Mouse (Mus musculus) hindbrain, embryonic 16.5 days (tissue): ENCODE measurements around the gene Srsf9. TPM values are rescaled to one million over a fixed set of nuclear protein-coding genes. Genes with fewer than 3 reads are reported as not detected.

ENCODE experiments used
- ATAC-seq: fragments of 200-750 bp; cut with Nextera tagmentation; 2 replicates; pipeline ENCODE4 v1.8.0; 2017; ENCODE audit warnings: moderate TSS enrichment, moderate library complexity
- H3K27ac ChIP-seq: fragments of 300-500 bp; sonication (generic); 2 replicates; pipeline ENCODE4 v1.5.1; 2014; ENCODE audit warnings: low read depth, mild to moderate bottlenecking, control low read depth, low read length, moderate library complexity
- H3K27me3 ChIP-seq: fragments of 300-500 bp; sonication (generic); replicated peaks from 2 replicates; pipeline ENCODE4 v1.6.1; 2014; ENCODE audit warnings: low read length; ENCODE audit not compliant: control insufficient read depth, insufficient read depth
- H3K36me3 ChIP-seq: fragments of 300-500 bp; sonication (generic); 2 replicates; pipeline ENCODE4 v1.6.1; 2014; ENCODE audit warnings: mild to moderate bottlenecking, low read length, moderate library complexity, mixed read lengths; ENCODE audit not compliant: control insufficient read depth, insufficient read depth
- H3K4me1 ChIP-seq: fragments of 300-500 bp; sonication (generic); 2 replicates; pipeline ENCODE4 v1.6.1; 2014; ENCODE audit warnings: low read depth, low read length; ENCODE audit not compliant: control insufficient read depth, insufficient read depth
- H3K4me2 ChIP-seq: fragments of 300-500 bp; sonication (generic); 2 replicates; pipeline ENCODE4 v1.6.1; 2014; ENCODE audit warnings: mild to moderate bottlenecking, low read length, control low read depth, moderate library complexity
- H3K4me3 ChIP-seq: fragments of 300-500 bp; sonication (generic); 2 replicates; pipeline ENCODE4 v1.5.1; 2014; ENCODE audit warnings: mild to moderate bottlenecking, low read length, control low read depth, moderate library complexity
- H3K9ac ChIP-seq: fragments of 300-500 bp; sonication (generic); 2 replicates; pipeline ENCODE4 v1.6.1; 2014; ENCODE audit warnings: low read depth, mild to moderate bottlenecking, control low read depth, low read length, moderate library complexity
- H3K9me3 ChIP-seq: fragments of 300-500 bp; sonication (generic); 2 replicates; pipeline ENCODE4 v1.6.1; 2014; ENCODE audit warnings: mild to moderate bottlenecking, low read length, moderate library complexity; ENCODE audit not compliant: control insufficient read depth
- WGBS: fragments of 180-500 bp; shearing (Covaris S2); extraction: QIAGEN DNeasy Blood & Tissue Kit; methylation state at CpG from one replicate; pipeline ENCODE4 v1.1.7; 2014; 5-methylcytosine and 5-hydroxymethylcytosine counted together
- polyA plus RNA-seq: library from polyadenylated mRNA; unstranded; fragments of >200 nt; fragmentation: Nextera tagmentation; extraction: Ambion mirVana; gene quantifications from 2 replicates; pipeline ENCODE4 v1.2.1, GENCODE M21; 2015

The Srsf9 gene
- polyA plus RNA-seq = 105 and 128 TPM in 2 replicates

DNA sequence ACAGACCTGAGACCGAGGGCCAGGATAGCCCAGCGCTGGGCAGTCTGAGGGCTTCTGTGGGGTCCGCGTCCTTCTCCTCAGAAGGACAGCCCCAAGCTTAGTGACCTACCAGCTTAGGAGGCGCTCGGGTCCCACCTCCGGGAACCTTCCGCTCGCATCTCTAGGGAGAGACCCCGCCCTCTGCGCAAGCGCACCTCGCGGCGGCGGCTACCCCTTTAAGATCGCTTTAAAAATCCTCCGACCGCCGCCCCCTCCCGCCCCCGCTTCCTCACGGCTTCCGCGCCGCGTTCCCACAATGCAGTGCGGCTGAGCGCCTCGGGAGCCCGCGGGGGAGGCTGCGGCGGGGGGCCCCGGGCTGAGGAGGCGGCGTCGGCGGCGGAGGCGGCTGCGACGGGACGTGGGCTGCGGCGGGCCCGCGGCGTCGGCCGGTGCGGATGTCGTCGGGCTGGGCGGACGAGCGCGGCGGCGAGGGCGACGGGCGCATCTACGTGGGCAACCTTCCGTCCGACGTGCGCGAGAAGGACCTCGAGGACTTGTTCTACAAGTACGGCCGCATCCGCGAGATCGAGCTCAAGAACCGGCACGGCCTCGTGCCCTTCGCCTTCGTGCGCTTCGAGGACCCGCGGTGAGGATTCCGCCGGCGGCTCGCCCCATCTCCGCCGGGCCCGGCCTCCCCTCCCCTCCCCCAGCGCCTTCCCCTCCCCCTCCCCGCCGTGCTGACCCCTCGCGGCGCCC is at the start of gene Srsf9:
Gene Srsf9 (plus strand): TSS at position 303 of the 735 bp plus-strand sequence.
- peak; percentile 92 for ATAC-seq
- Histone ChIP-seq H3K9ac (peak within 1 kb of the TSS; percentile 87), H3K9me3 (no peaks in the 10 kb centered on the region), H3K4me3 (peak within 1 kb of the TSS; percentile 83), H3K4me1 (peaks cover 20% of the 10 kb centered on the region), H3K27ac (peak within 1 kb of the TSS; percentile 88), H3K4me2 (peak within 1 kb of the TSS; percentile 86), H3K27me3 (no peaks in the 10 kb centered on the region), H3K36me3 (peaks cover 11% of the 10 kb centered on the region)
- under 1% methylated on average over 73 of the region's 97 CpGs for WGBS

DNA sequence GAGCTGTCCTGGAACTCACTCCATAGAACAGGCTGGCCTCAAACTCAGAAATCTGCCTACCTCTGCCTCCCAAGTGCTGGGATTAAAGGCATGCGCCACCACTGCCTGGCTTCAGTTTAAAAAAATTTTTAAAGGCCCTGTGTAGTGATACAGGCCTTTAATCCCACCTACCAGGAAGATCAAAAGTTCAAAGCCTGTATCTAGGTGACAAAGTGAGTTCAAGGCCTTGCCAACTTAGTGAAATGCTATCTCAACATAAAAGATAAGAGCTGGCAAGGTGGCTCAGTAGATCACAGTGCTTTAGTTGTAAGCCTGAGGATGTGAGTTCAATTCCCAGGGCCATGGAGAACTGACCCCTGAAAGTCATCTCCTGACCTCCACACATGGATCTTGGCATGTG is 48.9 kb upstream of the Srsf9 start:
- Histone ChIP-seq H3K36me3 (no peaks in the 10 kb centered on the region), H3K9ac (no peak overlapping the region), H3K27me3 (no peaks in the 10 kb centered on the region), H3K4me1 (peaks cover 10% of the 10 kb centered on the region), H3K4me2 (no peak overlapping the region), H3K9me3 (no peaks in the 10 kb centered on the region), H3K27ac (no peak overlapping the region), H3K4me3 (no peak overlapping the region)
- 73% methylated on average over 1 of the region's 1 CpGs for WGBS
- ATAC-seq = no peak

DNA sequence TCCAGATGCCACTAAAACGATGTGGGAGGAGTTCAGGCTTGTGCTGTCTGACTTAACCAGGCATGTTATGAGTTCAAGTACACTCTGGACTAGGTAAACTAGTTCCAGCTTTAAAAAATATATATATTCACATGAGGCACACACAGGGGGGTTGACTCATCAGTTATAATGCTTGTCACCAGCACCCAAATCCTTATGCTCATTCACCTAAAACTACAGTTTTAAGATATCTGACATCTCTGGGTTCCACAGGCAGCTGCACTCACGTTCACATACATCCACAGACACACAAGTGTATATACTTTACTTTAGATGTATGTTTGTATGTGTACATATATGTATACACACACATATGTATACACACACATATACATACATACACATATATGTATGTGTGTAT is 48.2 kb upstream of the Srsf9 start:
- H3K4me2 ChIP-seq = no peak overlapping the region
- peaks cover 6% of the 10 kb centered on the region for H3K36me3 ChIP-seq
- no peak overlapping the region for H3K9ac ChIP-seq
- no peaks in the 10 kb centered on the region for H3K9me3 ChIP-seq
- no peak overlapping the region for H3K27ac ChIP-seq
- no peak for ATAC-seq
- H3K4me3 ChIP-seq = no peak overlapping the region
- peaks cover 5% of the 10 kb centered on the region for H3K4me1 ChIP-seq
- 73% methylated on average over 2 of the region's 2 CpGs for WGBS
- H3K27me3 ChIP-seq = no peaks in the 10 kb centered on the region

DNA sequence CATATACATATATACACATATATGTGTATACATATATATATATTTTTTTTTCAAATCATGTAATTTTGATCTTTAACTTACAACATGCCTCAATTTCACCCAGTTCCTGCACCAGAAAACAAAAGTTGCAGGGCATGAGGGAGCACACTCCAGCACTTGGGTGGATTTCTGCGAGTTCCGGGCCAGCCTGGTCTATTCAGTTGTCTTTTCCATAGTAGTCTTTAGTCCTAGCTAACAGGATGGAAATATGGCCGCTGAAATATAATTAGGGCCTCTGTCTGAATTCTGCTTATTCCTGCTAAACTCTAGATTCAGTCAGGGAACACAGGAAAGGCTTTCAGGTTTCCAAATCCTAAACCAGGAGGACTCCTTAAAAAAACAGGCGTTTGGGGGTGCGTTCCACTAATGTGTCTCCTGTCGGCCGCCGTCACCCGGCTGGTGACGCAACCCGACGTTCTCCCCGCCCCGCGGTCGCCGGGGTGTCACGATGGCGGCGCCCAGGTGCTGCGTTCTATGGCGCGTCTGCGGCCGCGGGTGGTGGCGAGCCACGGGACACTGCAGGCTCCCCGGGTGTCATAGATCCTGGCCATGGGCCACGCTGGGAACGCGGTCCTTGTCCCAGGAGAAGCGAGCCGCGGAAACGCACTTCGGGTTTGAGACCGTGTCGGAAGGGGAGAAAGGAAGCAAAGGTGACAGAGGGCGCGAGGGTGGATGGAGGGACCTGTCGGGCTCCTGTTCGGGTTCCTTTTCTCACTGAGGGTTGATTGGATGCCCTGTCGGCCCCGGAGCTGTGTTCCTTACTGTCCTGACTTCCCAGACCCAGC is 47.5 kb upstream of the Srsf9 start, which contains the start of gene Coq5:
Gene Coq5 (plus strand): TSS at position 441 of the 824 bp plus-strand sequence.
- peak within 1 kb of the TSS; percentile 52; the same call in 1 of the 2 replicates for H3K27ac ChIP-seq

DNA sequence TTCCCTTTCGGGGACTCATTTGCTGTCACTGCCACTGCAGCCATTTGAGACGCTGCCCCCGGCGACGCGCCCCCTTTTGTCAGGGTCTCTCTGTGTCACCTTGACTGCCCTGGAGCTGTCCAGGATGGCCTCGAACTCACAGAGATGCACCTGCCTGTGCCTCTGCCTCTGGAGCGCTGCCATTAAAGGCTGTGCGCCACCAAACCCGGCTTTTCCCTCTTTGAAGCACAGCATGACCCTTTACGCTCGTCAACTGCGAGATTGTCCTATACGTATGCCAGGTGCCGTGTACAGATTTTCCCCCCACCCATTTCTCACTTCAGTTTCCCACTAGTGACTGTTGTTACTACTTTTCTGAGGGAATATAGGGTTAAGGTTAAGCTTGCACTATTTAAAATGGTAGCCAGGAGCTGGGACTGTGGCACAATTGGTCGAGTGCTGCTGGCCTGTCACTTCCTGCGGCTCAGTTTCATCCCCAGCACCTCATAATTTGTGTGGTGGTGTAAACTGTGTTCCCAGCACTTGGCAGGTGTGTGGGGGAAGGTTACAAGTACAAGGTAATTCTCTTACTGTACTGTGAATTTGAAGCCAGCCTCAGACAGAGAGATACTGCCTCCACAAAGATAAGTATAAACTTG is 46.8 kb upstream of the Srsf9 start:
- Histone ChIP-seq H3K9me3 (no peaks in the 10 kb centered on the region), H3K27me3 (no peaks in the 10 kb centered on the region), H3K4me1 (peaks cover 5% of the 10 kb centered on the region), H3K9ac (peak overlapping the region; percentile 75), H3K27ac (no peak overlapping the region), H3K4me3 (peak overlapping the region; percentile 56), H3K4me2 (peak overlapping the region; percentile 91), H3K36me3 (peaks cover 10% of the 10 kb centered on the region)
- 8% methylated on average over 17 of the region's 17 CpGs for WGBS
- no peak for ATAC-seq

More for the DNA sequence above, 47.5 kb upstream of the Srsf9 start, which contains the start of gene Coq5:
- Histone ChIP-seq H3K36me3 (peaks cover 6% of the 10 kb centered on the region), H3K9ac (peak within 1 kb of the TSS; percentile 75), H3K4me1 (peaks cover 5% of the 10 kb centered on the region), H3K4me3 (peak within 1 kb of the TSS; percentile 56), H3K9me3 (no peaks in the 10 kb centered on the region), H3K27me3 (no peaks in the 10 kb centered on the region), H3K4me2 (peak within 1 kb of the TSS; percentile 91)
- peak; percentile 83 for ATAC-seq
- 4% methylated on average over 43 of the region's 45 CpGs for WGBS

DNA sequence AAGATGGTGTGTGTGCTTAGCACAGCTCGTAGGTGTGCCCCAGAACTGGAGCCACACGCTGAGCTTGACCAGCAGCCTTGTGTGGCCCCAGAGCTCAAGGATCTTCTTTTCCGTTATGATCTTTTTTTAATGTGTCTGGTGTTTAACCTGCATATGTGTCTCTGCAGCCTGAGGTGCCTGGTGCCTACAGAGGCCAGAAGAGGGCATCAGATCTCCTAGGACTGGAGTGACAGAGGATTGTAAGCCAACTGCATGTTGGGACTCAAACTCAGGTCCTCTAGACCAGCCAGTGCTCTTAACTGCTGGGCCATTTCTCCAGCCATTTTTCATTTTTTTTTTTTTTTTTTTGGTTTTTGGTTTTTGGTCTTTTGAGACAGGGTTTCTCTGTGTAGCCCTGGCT is 42.2 kb upstream of the Srsf9 start:
- Histone ChIP-seq H3K4me2 (no peak overlapping the region), H3K27ac (no peak overlapping the region), H3K4me3 (no peak overlapping the region), H3K9me3 (no peaks in the 10 kb centered on the region), H3K36me3 (peaks cover 24% of the 10 kb centered on the region), H3K9ac (no peak overlapping the region), H3K4me1 (peaks cover 5% of the 10 kb centered on the region), H3K27me3 (no peaks in the 10 kb centered on the region)
- WGBS = 96% methylated on average over 3 of the region's 3 CpGs
- no peak for ATAC-seq

DNA sequence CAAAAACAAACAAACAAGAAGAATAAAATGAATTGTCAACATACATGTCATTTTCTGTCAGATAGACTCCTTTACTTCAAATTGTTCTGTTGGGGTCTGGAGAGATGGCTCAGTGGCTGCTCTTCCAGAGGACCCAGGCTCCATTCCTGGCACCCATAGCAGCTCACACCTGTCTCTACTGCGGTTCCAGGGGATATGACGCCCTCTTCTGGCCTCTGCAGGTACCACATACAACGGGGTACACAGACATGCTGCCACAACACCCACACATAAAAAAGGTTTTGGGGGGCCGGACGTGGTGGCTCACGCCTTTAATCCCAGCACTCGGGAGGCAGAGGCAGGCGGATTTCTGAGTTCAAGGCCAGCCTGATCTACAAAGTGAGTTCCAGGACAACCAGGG is 32.8 kb upstream of the Srsf9 start:
- no peak for ATAC-seq
- H3K9ac ChIP-seq = no peak overlapping the region
- peaks cover 12% of the 10 kb centered on the region for H3K4me1 ChIP-seq
- H3K27ac ChIP-seq = no peak overlapping the region
- H3K27me3 ChIP-seq = no peaks in the 10 kb centered on the region
- WGBS = 93% methylated on average over 8 of the region's 8 CpGs
- no peak overlapping the region for H3K4me3 ChIP-seq
- peaks cover 25% of the 10 kb centered on the region for H3K36me3 ChIP-seq
- H3K9me3 ChIP-seq = no peaks in the 10 kb centered on the region
- H3K4me2 ChIP-seq = no peak overlapping the region

DNA sequence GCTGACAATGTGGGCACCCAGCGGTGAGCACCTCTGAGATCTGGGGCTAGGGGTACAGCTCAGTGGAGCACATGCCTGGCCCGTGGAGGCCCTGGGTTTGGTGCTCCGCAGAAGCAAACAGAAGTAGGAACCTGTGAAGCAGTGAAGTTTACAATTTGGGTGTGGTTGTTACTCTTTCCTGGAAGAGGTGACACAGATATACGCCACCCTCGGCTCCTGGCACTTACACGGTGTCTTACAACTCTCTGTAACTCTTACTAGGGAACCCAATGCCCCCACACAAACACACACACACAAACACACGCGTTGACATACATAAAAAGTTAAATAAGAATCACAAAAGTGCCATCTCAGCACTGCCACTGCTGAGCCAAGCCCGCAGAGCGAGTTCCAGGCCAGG is 30.6 kb upstream of the Srsf9 start:
- H3K4me3 ChIP-seq = no peak overlapping the region
- H3K9ac ChIP-seq = no peak overlapping the region
- no peak for ATAC-seq
- peaks cover 20% of the 10 kb centered on the region for H3K36me3 ChIP-seq
- H3K27me3 ChIP-seq = no peaks in the 10 kb centered on the region
- H3K9me3 ChIP-seq = no peaks in the 10 kb centered on the region
- H3K4me1 ChIP-seq = peaks cover 15% of the 10 kb centered on the region
- H3K27ac ChIP-seq = no peak overlapping the region
- H3K4me2 ChIP-seq = no peak overlapping the region
- 81% methylated on average over 10 of the region's 10 CpGs for WGBS
